Mouse (Mus musculus) kidney, embryonic 15.5 days (tissue): ENCODE results near the gene Dnajb3. TPM values are rescaled to one million over a fixed set of nuclear protein-coding genes. Genes with fewer than 3 reads are reported as not detected.

Experiments
- ATAC-seq: fragments of 200-750 bp; cut with Nextera tagmentation; replicated peaks from 2 replicates; pipeline ENCODE4 v1.8.0; 2017; ENCODE audit warnings: moderate TSS enrichment; ENCODE audit not compliant: low FRiP score
- H3K27ac ChIP-seq: fragments of 300-500 bp; sonication (generic); 2 replicates; pipeline ENCODE4 v1.5.1; 2015; ENCODE audit warnings: mild to moderate bottlenecking, inconsistent platforms
- H3K27me3 ChIP-seq: fragments of 300-500 bp; sonication (generic); 2 replicates; pipeline ENCODE4 v1.6.1; 2015; ENCODE audit warnings: inconsistent platforms
- H3K36me3 ChIP-seq: fragments of 300-500 bp; sonication (generic); 2 replicates; pipeline ENCODE4 v1.6.1; 2015; ENCODE audit warnings: inconsistent platforms
- H3K4me1 ChIP-seq: fragments of 300-500 bp; sonication (generic); 2 replicates; pipeline ENCODE4 v1.6.1; 2015; ENCODE audit warnings: inconsistent platforms
- H3K4me2 ChIP-seq: fragments of 300-500 bp; sonication (generic); 2 replicates; pipeline ENCODE4 v1.6.1; 2015; ENCODE audit warnings: moderate library complexity, mild to moderate bottlenecking, inconsistent platforms
- H3K4me3 ChIP-seq: fragments of 300-500 bp; sonication (generic); replicated peaks from 2 replicates; pipeline ENCODE4 v1.5.1; 2015; ENCODE audit warnings: mild to moderate bottlenecking, inconsistent platforms
- H3K9ac ChIP-seq: fragments of 300-500 bp; sonication (generic); 2 replicates; pipeline ENCODE4 v1.6.1; 2015; ENCODE audit warnings: mild to moderate bottlenecking, inconsistent platforms
- H3K9me3 ChIP-seq: fragments of 300-500 bp; sonication (generic); replicated peaks from 2 replicates; pipeline ENCODE4 v1.6.1; 2016; ENCODE audit warnings: inconsistent platforms
- WGBS: fragments of 180-500 bp; shearing (Covaris S2); methylation state at CpG from one replicate; pipeline ENCODE4 v1.1.7; 2015; ENCODE audit warnings: mixed read lengths; 5-methylcytosine and 5-hydroxymethylcytosine counted together
- polyA plus RNA-seq: library from polyadenylated mRNA; unstranded; fragments of >200 nt; fragmentation: Nextera tagmentation; extraction: Ambion mirVana; gene quantifications from 2 replicates; pipeline ENCODE4 v1.2.1, GENCODE M21; 2015

Gene Dnajb3
- polyA plus RNA-seq, result 10.7 TPM in 2 replicates

- Histone ChIP-seq H3K4me3 (peak within 1 kb of the TSS; percentile 50), H3K4me1 (peaks cover 12% of the 10 kb centered on the region; the same call in 1 of the 2 replicates), H3K9me3 (no peaks in the 10 kb centered on the region), H3K4me2 (peak within 1 kb of the TSS; percentile 80), H3K27ac (no peak within 1 kb of the TSS), H3K36me3 (no peaks in the 10 kb centered on the region), H3K9ac (peak within 1 kb of the TSS; percentile 48), H3K27me3 (no peaks in the 10 kb centered on the region)
- WGBS, result 6% methylated on average over 62 of the region's 62 CpGs
- peak; percentile 98 for ATAC-seq
Observed at GRCm38 (mm10) chr1:88205294-88205922, at the start of gene Dnajb3. TSS of gene Dnajb3 (minus strand) at chr1:88205782.

GRCm38 (mm10) chr1:88254793-88255465 is 49.3 kb upstream of the Dnajb3 start:
- peaks cover 10% of the 10 kb centered on the region for H3K4me1 ChIP-seq
- ATAC-seq, result no peak
- H3K9ac ChIP-seq, result no peak overlapping the region
- no peak overlapping the region for H3K4me3 ChIP-seq
- H3K4me2 ChIP-seq, result no peak overlapping the region
- H3K27me3 ChIP-seq, result no peaks in the 10 kb centered on the region
- no peak overlapping the region for H3K27ac ChIP-seq
- peaks cover 3% of the 10 kb centered on the region for H3K36me3 ChIP-seq
- H3K9me3 ChIP-seq, result peaks cover 37% of the 10 kb centered on the region
- 86% methylated on average over 12 of the region's 12 CpGs for WGBS

DNA sequence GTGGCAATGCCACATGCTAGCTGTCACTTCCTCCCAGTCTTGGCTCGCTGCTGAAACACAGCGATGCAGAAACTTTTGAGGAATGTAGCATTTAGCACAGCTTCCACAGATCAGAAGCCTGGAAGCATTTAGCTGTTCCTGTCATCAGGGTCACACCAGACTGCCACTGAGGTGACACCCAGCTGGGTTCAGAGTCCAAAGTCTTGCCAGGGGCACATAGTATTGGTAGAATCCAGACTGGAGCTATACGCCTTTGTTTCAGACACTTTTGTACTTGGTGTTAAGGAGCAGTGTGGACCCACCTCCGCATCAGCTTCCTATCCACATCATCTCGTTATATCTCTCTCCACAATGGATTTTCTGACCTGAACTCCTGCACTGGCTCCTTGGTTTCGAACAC is 48.0 kb upstream of the Dnajb3 start:
- no peak overlapping the region for H3K27ac ChIP-seq
- no peak for ATAC-seq
- no peak overlapping the region for H3K4me2 ChIP-seq
- H3K4me3 ChIP-seq, result no peak overlapping the region
- H3K36me3 ChIP-seq, result no peaks in the 10 kb centered on the region
- H3K27me3 ChIP-seq, result no peaks in the 10 kb centered on the region
- 71% methylated on average over 6 of the region's 6 CpGs for WGBS
- peaks cover 51% of the 10 kb centered on the region for H3K9me3 ChIP-seq
- no peaks in the 10 kb centered on the region for H3K4me1 ChIP-seq
- H3K9ac ChIP-seq, result no peak overlapping the region

- ATAC-seq, result no peak
- Histone ChIP-seq H3K36me3 (no peaks in the 10 kb centered on the region), H3K9ac (no peak overlapping the region), H3K9me3 (peaks cover 55% of the 10 kb centered on the region), H3K4me1 (no peaks in the 10 kb centered on the region), H3K4me2 (no peak overlapping the region), H3K27me3 (no peaks in the 10 kb centered on the region), H3K27ac (no peak overlapping the region), H3K4me3 (no peak overlapping the region)
- 65% methylated on average over 8 of the region's 8 CpGs for WGBS
Observed at GRCm38 (mm10) chr1:88253106-88253505, 47.5 kb upstream of the Dnajb3 start.

DNA sequence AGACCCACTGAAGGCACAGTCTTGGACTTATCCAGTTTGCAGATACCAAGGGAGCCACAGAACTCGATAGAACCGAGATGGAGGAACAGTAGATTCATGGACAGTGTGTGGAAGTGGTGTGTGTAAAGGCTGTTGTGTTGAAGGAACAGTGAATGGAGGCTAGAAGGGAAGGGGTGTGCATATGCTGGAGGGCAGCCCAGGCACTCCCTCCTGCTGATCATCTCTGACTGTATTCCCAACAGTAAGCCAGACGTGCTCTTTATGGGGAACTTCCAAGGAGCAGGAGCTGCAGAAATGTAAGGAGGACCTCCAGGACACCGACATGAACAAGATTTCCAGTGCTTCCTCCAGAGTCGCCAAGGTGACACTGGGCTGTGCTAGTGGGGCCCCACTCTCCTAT is 44.4 kb upstream of the Dnajb3 start:
- no peaks in the 10 kb centered on the region for H3K27me3 ChIP-seq
- H3K9me3 ChIP-seq, result peaks cover 55% of the 10 kb centered on the region

GRCm38 (mm10) chr1:88249596-88249995 is 44.0 kb upstream of the Dnajb3 start:
- Histone ChIP-seq H3K9ac (no peak overlapping the region), H3K4me2 (no peak overlapping the region), H3K27me3 (no peaks in the 10 kb centered on the region), H3K4me3 (no peak overlapping the region), H3K4me1 (no peaks in the 10 kb centered on the region), H3K9me3 (peaks cover 52% of the 10 kb centered on the region), H3K27ac (no peak overlapping the region), H3K36me3 (no peaks in the 10 kb centered on the region)
- WGBS, result 79% methylated on average over 7 of the region's 7 CpGs
- no peak for ATAC-seq

More for the DNA sequence above, 44.4 kb upstream of the Dnajb3 start:
- H3K4me2 ChIP-seq, result no peak overlapping the region
- ATAC-seq, result no peak
- H3K27ac ChIP-seq, result no peak overlapping the region
- 85% methylated on average over 5 of the region's 5 CpGs for WGBS
- H3K36me3 ChIP-seq, result no peaks in the 10 kb centered on the region
- no peaks in the 10 kb centered on the region for H3K4me1 ChIP-seq
- no peak overlapping the region for H3K4me3 ChIP-seq
- no peak overlapping the region for H3K9ac ChIP-seq

GRCm38 (mm10) chr1:88248658-88249057 is 43.1 kb upstream of the Dnajb3 start:
- no peak for ATAC-seq
- no peak overlapping the region for H3K4me3 ChIP-seq
- H3K4me2 ChIP-seq, result no peak overlapping the region
- no peaks in the 10 kb centered on the region for H3K4me1 ChIP-seq
- no peaks in the 10 kb centered on the region for H3K27me3 ChIP-seq
- H3K9ac ChIP-seq, result no peak overlapping the region
- H3K9me3 ChIP-seq, result peaks cover 57% of the 10 kb centered on the region
- WGBS, result 72% methylated on average over 4 of the region's 4 CpGs
- H3K27ac ChIP-seq, result no peak overlapping the region
- no peaks in the 10 kb centered on the region for H3K36me3 ChIP-seq

DNA sequence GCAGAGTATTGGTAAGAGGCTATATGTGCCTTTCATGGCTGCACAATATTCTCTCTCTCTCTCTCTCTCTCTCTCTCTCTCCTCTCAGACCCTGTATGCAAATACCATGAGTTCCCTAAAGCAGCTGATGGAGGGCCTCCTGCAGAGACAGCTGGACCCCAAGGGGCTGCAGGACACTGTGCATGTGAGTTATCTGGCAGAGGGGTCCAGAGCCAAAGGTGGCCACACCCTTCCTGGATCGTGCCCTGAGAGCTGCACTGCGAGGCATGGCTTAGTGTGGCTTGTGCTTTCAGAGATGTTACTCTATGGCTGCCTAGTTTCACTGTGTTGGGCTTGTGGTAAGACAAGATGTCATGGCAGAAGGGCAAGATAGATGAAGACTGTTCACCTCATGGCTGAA is 42.1 kb upstream of the Dnajb3 start:
- no peaks in the 10 kb centered on the region for H3K4me1 ChIP-seq
- no peak overlapping the region for H3K9ac ChIP-seq
- H3K4me2 ChIP-seq, result no peak overlapping the region
- no peaks in the 10 kb centered on the region for H3K36me3 ChIP-seq
- 52% methylated on average over 2 of the region's 2 CpGs for WGBS
- H3K27ac ChIP-seq, result no peak overlapping the region
- ATAC-seq, result no peak
- peaks cover 64% of the 10 kb centered on the region for H3K9me3 ChIP-seq
- H3K27me3 ChIP-seq, result no peaks in the 10 kb centered on the region
- H3K4me3 ChIP-seq, result no peak overlapping the region

DNA sequence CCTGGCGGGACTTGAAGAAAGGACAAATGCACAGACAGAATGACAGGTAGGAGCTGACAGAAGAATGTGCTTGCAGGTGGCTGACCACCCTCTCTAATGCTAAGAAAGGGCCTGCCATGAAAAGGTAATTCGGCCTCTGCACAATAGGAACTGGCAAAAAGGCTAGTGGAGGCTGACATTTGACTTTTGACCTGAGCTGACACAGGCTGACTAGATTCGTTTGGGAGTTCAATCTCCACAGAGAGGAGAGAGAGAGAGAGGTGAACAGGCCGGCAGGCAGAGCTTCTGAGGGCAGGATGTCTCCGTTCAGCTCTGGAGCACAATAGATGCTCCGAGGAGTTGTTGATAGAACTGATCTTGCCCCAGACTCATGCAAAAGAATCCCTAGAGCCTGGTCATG is 40.8 kb upstream of the Dnajb3 start:
- no peak overlapping the region for H3K27ac ChIP-seq
- 46% methylated on average over 6 of the region's 6 CpGs for WGBS
- no peak for ATAC-seq
- H3K4me1 ChIP-seq, result no peaks in the 10 kb centered on the region
- H3K9me3 ChIP-seq, result peaks cover 67% of the 10 kb centered on the region
- no peaks in the 10 kb centered on the region for H3K27me3 ChIP-seq
- no peak overlapping the region for H3K4me3 ChIP-seq
- no peaks in the 10 kb centered on the region for H3K36me3 ChIP-seq
- H3K4me2 ChIP-seq, result no peak overlapping the region
- no peak overlapping the region for H3K9ac ChIP-seq

DNA sequence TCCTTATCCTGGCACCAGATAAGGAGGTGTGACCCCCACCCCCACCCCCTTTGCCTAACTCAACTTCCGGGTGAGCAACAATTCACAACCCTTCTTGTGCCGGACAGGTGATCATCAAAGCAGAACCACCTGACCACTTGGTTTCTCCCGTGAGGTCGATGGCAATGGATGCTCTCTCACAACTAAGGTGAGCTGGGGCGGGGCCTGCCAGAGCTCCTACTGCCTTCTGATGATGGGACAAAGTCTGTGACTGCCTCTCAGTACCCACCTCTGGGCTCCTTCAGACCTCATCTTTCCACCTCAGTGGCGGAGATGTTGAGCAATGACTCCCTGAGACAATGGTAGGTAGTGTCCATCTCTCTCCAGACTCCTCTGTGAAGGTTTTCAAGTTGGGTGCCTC is 40.3 kb upstream of the Dnajb3 start:
- H3K9ac ChIP-seq, result no peak overlapping the region
- H3K27ac ChIP-seq, result no peak overlapping the region
- 77% methylated on average over 6 of the region's 6 CpGs for WGBS
- no peak overlapping the region for H3K4me3 ChIP-seq
- ATAC-seq, result no peak
- H3K36me3 ChIP-seq, result no peaks in the 10 kb centered on the region
- H3K4me2 ChIP-seq, result no peak overlapping the region
- no peaks in the 10 kb centered on the region for H3K4me1 ChIP-seq
- peaks cover 65% of the 10 kb centered on the region for H3K9me3 ChIP-seq
- H3K27me3 ChIP-seq, result no peaks in the 10 kb centered on the region

- no peak for ATAC-seq
- Histone ChIP-seq H3K27me3 (no peaks in the 10 kb centered on the region), H3K9ac (no peak overlapping the region), H3K9me3 (peaks cover 64% of the 10 kb centered on the region), H3K4me3 (no peak overlapping the region), H3K36me3 (no peaks in the 10 kb centered on the region), H3K4me2 (no peak overlapping the region), H3K4me1 (no peaks in the 10 kb centered on the region), H3K27ac (no peak overlapping the region)
- 63% methylated on average over 5 of the region's 5 CpGs for WGBS
Observed at GRCm38 (mm10) chr1:88243861-88244260, 38.3 kb upstream of the Dnajb3 start.

DNA sequence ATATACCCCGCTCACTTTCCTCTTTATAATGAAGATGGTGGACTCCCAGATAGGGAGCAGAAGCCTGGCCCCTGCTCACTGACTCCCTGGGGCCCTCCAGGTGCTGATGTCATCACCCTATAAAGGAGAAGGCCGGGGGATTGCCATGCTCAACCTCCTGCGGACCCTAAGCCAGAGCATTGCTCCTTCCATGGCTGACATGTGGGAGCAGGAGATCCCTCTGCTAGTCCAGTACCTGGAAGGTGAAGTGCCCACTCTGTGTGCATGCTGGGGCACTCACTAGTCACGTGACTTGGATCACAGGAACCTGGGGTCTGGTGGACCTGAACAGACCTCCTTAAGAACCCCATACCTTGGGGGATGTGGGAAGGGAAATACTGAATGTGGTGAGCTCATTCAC is 35.0 kb upstream of the Dnajb3 start:
- H3K9ac ChIP-seq, result no peak overlapping the region
- ATAC-seq, result no peak; the same call in 1 of the 2 replicates
- 70% methylated on average over 4 of the region's 4 CpGs for WGBS

More for the DNA sequence above, 35.0 kb upstream of the Dnajb3 start:
- Histone ChIP-seq H3K27ac (no peak overlapping the region), H3K4me3 (no peak overlapping the region), H3K4me1 (no peaks in the 10 kb centered on the region), H3K4me2 (no peak overlapping the region), H3K9me3 (peaks cover 72% of the 10 kb centered on the region), H3K27me3 (no peaks in the 10 kb centered on the region), H3K36me3 (no peaks in the 10 kb centered on the region)
